In genomic region chr1:70624803-70625460, GRCm38 (mm10) we compare ENCODE assay signal across 18 mouse cellular contexts.
DNase-seq lines count a peak whose midpoint lies in the region; ATAC-seq and TF ChIP-seq lines count a peak whose summit lies in the region.
"Had no signal": no experiment of that assay in that cellular context is flagged by ENCODE, and none has a peak within 500 bp of the region (broad histone marks: within the 10 kb centered on the region; RNA-seq: fewer than 3 reads in every experiment).

No protein-coding gene starts in this region.

- TF ChIP-seq CTCF in liver, postnatal 0 days (IDR thresholded peaks at IDR 0.05; ENCODE audit: low read depth) = no peak

- DNase-seq in forebrain, embryonic 10.5 days (ENCODE audit: extremely low spot score, low spot score) = peak; percentile 26
- DNase-seq in embryo, embryonic 11 days = peak; percentile 8
- no peak for DNase-seq in heart, postnatal 36 days
- DNase-seq in cerebellum, adult 11-12 months = no peak
- DNase-seq in liver, postnatal 0 days = no peak
- DNase-seq: adrenal gland, adult 8-10 months; cerebellum, adult 8-10 months; gastrocnemius, postnatal 36 days; heart, postnatal 10 days; layer of hippocampus, postnatal 36 days; lung, embryonic 14.5 days; thymus, postnatal 36 days had no signal

- intact Hi-C loops in heart, postnatal 36 days (cut with DNase I) = no loop called here

- peaks cover 31% of the 10 kb centered on the region for H3K27me3 ChIP-seq in forebrain, embryonic 10.5 days (ENCODE audit: poor library complexity, severe bottlenecking)
- H3K27me3 ChIP-seq in forebrain, embryonic 16.5 days (replicated peaks; ENCODE audit: control insufficient read depth, insufficient read depth, low read length) = no peaks in the 10 kb centered on the region
- H3K27me3 ChIP-seq in hindbrain, embryonic 12.5 days = no peaks in the 10 kb centered on the region
- H3K27me3 ChIP-seq in midbrain, embryonic 15.5 days (replicated peaks) = no peaks in the 10 kb centered on the region; the same call in 1 of the 2 replicates
- H3K27me3 ChIP-seq in liver, postnatal 0 days (ENCODE audit: insufficient read depth, low read length) = no peaks in the 10 kb centered on the region

- H3K36me3 ChIP-seq in forebrain, embryonic 10.5 days (replicated peaks) = no peaks in the 10 kb centered on the region
- no peaks in the 10 kb centered on the region for H3K36me3 ChIP-seq in forebrain, embryonic 16.5 days (ENCODE audit: control insufficient read depth, insufficient read depth)
- no peaks in the 10 kb centered on the region for H3K36me3 ChIP-seq in hindbrain, embryonic 12.5 days
- H3K36me3 ChIP-seq in midbrain, embryonic 15.5 days (replicated peaks) = no peaks in the 10 kb centered on the region
- H3K36me3 ChIP-seq in liver, postnatal 0 days (replicated peaks; ENCODE audit: insufficient read depth, low read length) = no peaks in the 10 kb centered on the region
- H3K36me3 ChIP-seq: heart, embryonic 10.5 days had no signal

- no peak overlapping the region for H3K4me2 ChIP-seq in forebrain, embryonic 16.5 days (ENCODE audit: low read length)
- no peak overlapping the region for H3K4me2 ChIP-seq in hindbrain, embryonic 12.5 days (replicated peaks)
- no peak overlapping the region for H3K4me2 ChIP-seq in midbrain, embryonic 15.5 days
- no peak overlapping the region for H3K4me2 ChIP-seq in liver, postnatal 0 days (ENCODE audit: low read depth, low read length)
- H3K4me2 ChIP-seq: lung, embryonic 14.5 days had no signal

- no peak for ATAC-seq in forebrain, embryonic 16.5 days
- ATAC-seq in hindbrain, embryonic 12.5 days (ENCODE audit: low FRiP score) = peak; percentile 56; the same call in 1 of the 2 replicates
- ATAC-seq in midbrain, embryonic 15.5 days (replicated peaks) = peak; percentile 39; the same call in 1 of the 2 replicates
- no peak for ATAC-seq in liver, postnatal 0 days
- ATAC-seq: inflammation-experienced regulatory T-cells, adult 6 months had no signal

- no peak overlapping the region for H3K9ac ChIP-seq in forebrain, embryonic 16.5 days (replicated peaks; ENCODE audit: low read depth, low read length)
- H3K9ac ChIP-seq in hindbrain, embryonic 12.5 days = no peak overlapping the region
- H3K9ac ChIP-seq in midbrain, embryonic 15.5 days = no peak overlapping the region
- no peak overlapping the region for H3K9ac ChIP-seq in liver, postnatal 0 days (replicated peaks)
- H3K9ac ChIP-seq: lung, embryonic 14.5 days had no signal

- H3K27ac ChIP-seq in forebrain, embryonic 10.5 days = no peak overlapping the region
- H3K27ac ChIP-seq in forebrain, embryonic 16.5 days (ENCODE audit: low read length) = no peak overlapping the region
- no peak overlapping the region for H3K27ac ChIP-seq in hindbrain, embryonic 12.5 days
- H3K27ac ChIP-seq in midbrain, embryonic 15.5 days = no peak overlapping the region
- H3K27ac ChIP-seq in liver, postnatal 0 days (ENCODE audit: low read depth) = no peak overlapping the region
- H3K27ac ChIP-seq: heart, embryonic 10.5 days; macrophage had no signal

- TF ChIP-seq EP300 in liver, postnatal 0 days (IDR thresholded peaks at IDR 0.05; ENCODE audit: low read depth) = no peak

- 16% methylated on average over 5 of the region's 5 CpGs for WGBS in forebrain, embryonic 10.5 days
- WGBS in forebrain, embryonic 16.5 days = 5% methylated on average over 5 of the region's 5 CpGs
- WGBS in hindbrain, embryonic 12.5 days = 19% methylated on average over 5 of the region's 5 CpGs
- 8% methylated on average over 5 of the region's 5 CpGs for WGBS in midbrain, embryonic 15.5 days
- WGBS in liver, postnatal 0 days (ENCODE audit: insufficient replicate concordance) = 69% methylated on average over 5 of the region's 5 CpGs

- H3K4me1 ChIP-seq in forebrain, embryonic 10.5 days = peaks cover 15% of the 10 kb centered on the region
- H3K4me1 ChIP-seq in forebrain, embryonic 16.5 days (replicated peaks; ENCODE audit: control insufficient read depth, insufficient read depth, low read length) = no peaks in the 10 kb centered on the region
- H3K4me1 ChIP-seq in hindbrain, embryonic 12.5 days = no peaks in the 10 kb centered on the region
- no peaks in the 10 kb centered on the region for H3K4me1 ChIP-seq in midbrain, embryonic 15.5 days
- no peaks in the 10 kb centered on the region for H3K4me1 ChIP-seq in liver, postnatal 0 days (ENCODE audit: insufficient read depth)
- H3K4me1 ChIP-seq: heart, embryonic 10.5 days had no signal

- H3K4me3 ChIP-seq in forebrain, embryonic 10.5 days = no peak overlapping the region
- no peak overlapping the region for H3K4me3 ChIP-seq in forebrain, embryonic 16.5 days (replicated peaks; ENCODE audit: low read length)
- H3K4me3 ChIP-seq in hindbrain, embryonic 12.5 days = no peak overlapping the region
- no peak overlapping the region for H3K4me3 ChIP-seq in midbrain, embryonic 15.5 days
- no peak overlapping the region for H3K4me3 ChIP-seq in liver, postnatal 0 days (ENCODE audit: low read depth, low read length)
- H3K4me3 ChIP-seq: heart, embryonic 10.5 days had no signal

- H3K9me3 ChIP-seq in forebrain, embryonic 10.5 days = no peaks in the 10 kb centered on the region
- H3K9me3 ChIP-seq in forebrain, embryonic 16.5 days (ENCODE audit: control insufficient read depth, low read length) = no peaks in the 10 kb centered on the region
- no peaks in the 10 kb centered on the region for H3K9me3 ChIP-seq in hindbrain, embryonic 12.5 days (replicated peaks)
- H3K9me3 ChIP-seq in midbrain, embryonic 15.5 days = no peaks in the 10 kb centered on the region
- H3K9me3 ChIP-seq in liver, postnatal 0 days (ENCODE audit: low read length) = no peaks in the 10 kb centered on the region
- H3K9me3 ChIP-seq: heart, embryonic 10.5 days had no signal

Comparison
In these comparisons a context has a peak if more than half of its experiments do, and no peak if none do; other contexts are left out.
1. DNase-seq: peak in forebrain, embryonic 10.5 days (single experiment) and embryo, embryonic 11 days (single experiment); none in heart, postnatal 36 days (0 of 2), cerebellum, adult 11-12 months (single experiment) and liver, postnatal 0 days (single experiment).
2. ATAC-seq: peak in hindbrain, embryonic 12.5 days (single experiment) and midbrain, embryonic 15.5 days (single experiment); none in forebrain, embryonic 16.5 days (single experiment) and liver, postnatal 0 days (single experiment).